Mouse (Mus musculus) thymus, postnatal 10 days (tissue): ENCODE data around the gene Dazap1.
A peak's percentile ranks its signal among the peaks of the same experiment; 100 is the strongest.

Experiments
- DNase-seq, 2 experiments: peaks; one replicate each; pipeline ENCODE4 v3.0.0; 2021; ENCODE audit warnings: low spot score in 2 of 2

Dazap1 gene

GRCm38 (mm10) chr10:80298571-80299281 is 37.4 kb downstream of the Dazap1 start:
- no peak for DNase-seq

GRCm38 (mm10) chr10:80299301-80299700 is 38.0 kb downstream of the Dazap1 start:
- DNase-seq = no peak

GRCm38 (mm10) chr10:80299824-80300223 is 38.5 kb downstream of the Dazap1 start:
- DNase-seq = no peak

- DNase-seq = no peak
Observed at GRCm38 (mm10) chr10:80300672-80301181, 39.4 kb downstream of the Dazap1 start.

GRCm38 (mm10) chr10:80301256-80302081 is 40.2 kb downstream of the Dazap1 start:
- no peak for DNase-seq

- no peak for DNase-seq
Observed at GRCm38 (mm10) chr10:80302082-80302355, 40.7 kb downstream of the Dazap1 start.

GRCm38 (mm10) chr10:80302471-80302881 is 41.2 kb downstream of the Dazap1 start:
- DNase-seq = no peak

GRCm38 (mm10) chr10:80304458-80304857 is 43.2 kb downstream of the Dazap1 start:
- DNase-seq = no peak

GRCm38 (mm10) chr10:80304862-80305261 is 43.6 kb downstream of the Dazap1 start:
- DNase-seq = peak; percentile 15 to 27

GRCm38 (mm10) chr10:80311560-80311959 is 50.3 kb downstream of the Dazap1 start:
- no peak for DNase-seq

GRCm38 (mm10) chr10:80312586-80313504 is 51.6 kb downstream of the Dazap1 start:
- no peak for DNase-seq

GRCm38 (mm10) chr10:80313627-80314201 is 52.4 kb downstream of the Dazap1 start:
- DNase-seq = no peak

GRCm38 (mm10) chr10:80314494-80315001 is 53.3 kb downstream of the Dazap1 start:
- no peak for DNase-seq

GRCm38 (mm10) chr10:80315315-80315714 is 54.0 kb downstream of the Dazap1 start:
- no peak for DNase-seq

GRCm38 (mm10) chr10:80316359-80316781 is 55.1 kb downstream of the Dazap1 start:
- no peak for DNase-seq

- DNase-seq = no peak
Observed at GRCm38 (mm10) chr10:80317011-80317410, 55.7 kb downstream of the Dazap1 start.

GRCm38 (mm10) chr10:80320340-80320760 is 59.1 kb downstream of the Dazap1 start, which contains the start of gene 2310011J03Rik:
Gene 2310011J03Rik, minus strand, starts transcription at chr10:80320537.
- peak; percentile 85 to 88 for DNase-seq

GRCm38 (mm10) chr10:80321014-80321669 is 59.9 kb downstream of the Dazap1 start:
- DNase-seq = no peak

GRCm38 (mm10) chr10:80321670-80322581 is 60.6 kb downstream of the Dazap1 start:
- peak in 1 of 2 experiments; percentile 9 for DNase-seq
